Mouse (Mus musculus) cerebellum, adult 2 months (tissue): Measurements from ENCODE around the gene Mcrip2. TPM values are rescaled to one million over a fixed set of nuclear protein-coding genes. Genes with fewer than 3 reads are reported as not detected.
"Not testable (repeated sequence)": the region's sequence is repeated elsewhere in the genome, so short reads cannot be mapped to it uniquely, and the experiment has no call there.

Source experiments
- DNase-seq, 2 experiments: peaks; one replicate each; pipeline ENCODE4 v3.0.0; 2021
- H3K27ac ChIP-seq: fragments of 200-500 bp; 2 replicates; pipeline ENCODE4 v1.5.1; 2012; ENCODE audit warnings: low read length, control low read depth, inconsistent platforms; ENCODE audit not compliant: insufficient read depth
- H3K27me3 ChIP-seq: fragments of 200-500 bp; 2 replicates; pipeline ENCODE4 v1.6.1; 2012; ENCODE audit warnings: inconsistent platforms, mild to moderate bottlenecking, low read length, moderate library complexity; ENCODE audit not compliant: control insufficient read depth, insufficient read depth
- H3K4me1 ChIP-seq: fragments of 200-500 bp; 2 replicates; pipeline ENCODE4 v1.6.1; 2011; ENCODE audit warnings: low read length; ENCODE audit not compliant: control insufficient read depth, insufficient read depth
- H3K4me3 ChIP-seq: fragments of 200-500 bp; replicated peaks from 2 replicates; pipeline ENCODE3; 2011; ENCODE audit warnings: mild to moderate bottlenecking, low read depth, low read length, control low read depth; ENCODE audit not compliant: insufficient read depth
- CTCF ChIP-seq: fragments of 200-500 bp; IDR thresholded peaks from 2 replicates; pipeline ENCODE4 v1.5.1; 2011; ENCODE audit warnings: low read depth, mild to moderate bottlenecking, control low read depth, low read length, moderate library complexity, borderline replicate concordance; ENCODE audit not compliant: insufficient read depth
- POLR2A ChIP-seq: fragments of 200-500 bp; IDR thresholded peaks from 2 replicates; pipeline ENCODE4 v1.6.1; 2011; ENCODE audit warnings: low read length, control low read depth, borderline replicate concordance; ENCODE audit not compliant: insufficient read depth
- WGBS: fragments of 180-500 bp; shearing (Covaris S2); methylation state at CpG from one replicate; pipeline ENCODE4 v1.1.7; 2018; 5-methylcytosine and 5-hydroxymethylcytosine counted together
- polyA plus RNA-seq: library from polyadenylated mRNA; depleted of rRNA; stranded (reverse); fragments of >200 nt; gene quantifications from 2 replicates; pipeline ENCODE4 v1.2.3, GENCODE M21; 2012

Mcrip2 gene
- polyA plus RNA-seq, 1 experiment = 34.1 TPM

- DNase-seq = peak; percentile 87 to 97
- under 1% methylated on average over 25 of the region's 25 CpGs for WGBS
- H3K4me3 ChIP-seq = peak within 1 kb of the TSS; percentile 96
- peaks cover 13% of the 10 kb centered on the region for H3K4me1 ChIP-seq
- TF ChIP-seq CTCF (0 out of 2 replicates have a peak, but pooled peaks have one; percentile 7), POLR2A (no peak)
- peak within 1 kb of the TSS; percentile 74 for H3K27ac ChIP-seq
- no peaks in the 10 kb centered on the region for H3K27me3 ChIP-seq
Measured at GRCm38 (mm10) chr17:25874721-25875170, 6.2 kb upstream of the Mcrip2 start, which contains the start of gene Mettl26. Gene Mettl26, plus strand, starts transcription at chr17:25875074.

GRCm38 (mm10) chr17:25874148-25874720, 5.7 kb upstream of the Mcrip2 start:
- WGBS = 10% methylated on average over 14 of the region's 14 CpGs
- TF ChIP-seq CTCF (no peak), POLR2A (no peak)
- DNase-seq = no peak

GRCm38 (mm10) chr17:25873405-25874147, 5.0 kb upstream of the Mcrip2 start:
- Histone ChIP-seq H3K27ac (no peak overlapping the region), H3K27me3 (no peaks in the 10 kb centered on the region), H3K4me1 (peaks cover 16% of the 10 kb centered on the region), H3K4me3 (no peak overlapping the region)
- DNase-seq = no peak
- 84% methylated on average over 11 of the region's 11 CpGs for WGBS
- TF ChIP-seq CTCF (no peak), POLR2A (no peak)

More at GRCm38 (mm10) chr17:25874148-25874720, 5.7 kb upstream of the Mcrip2 start:
- Histone ChIP-seq H3K27me3 (no peaks in the 10 kb centered on the region), H3K4me3 (peak overlapping the region; percentile 96), H3K27ac (peak overlapping the region; percentile 67), H3K4me1 (peaks cover 12% of the 10 kb centered on the region)

GRCm38 (mm10) chr17:25872676-25873075, 4.1 kb upstream of the Mcrip2 start:
- DNase-seq = no peak

GRCm38 (mm10) chr17:25871566-25871965, 3.0 kb upstream of the Mcrip2 start:
- H3K4me1 ChIP-seq = peaks cover 15% of the 10 kb centered on the region
- H3K27me3 ChIP-seq, H3K27ac ChIP-seq, H3K4me3 ChIP-seq, DNase-seq: not testable (repeated sequence)

More at GRCm38 (mm10) chr17:25872676-25873075, 4.1 kb upstream of the Mcrip2 start:
- no peak for TF ChIP-seq CTCF
- no peak for TF ChIP-seq POLR2A
- Histone ChIP-seq H3K27me3 (no peaks in the 10 kb centered on the region), H3K4me3 (no peak overlapping the region), H3K4me1 (peaks cover 16% of the 10 kb centered on the region), H3K27ac (no peak overlapping the region)
- 85% methylated on average over 3 of the region's 3 CpGs for WGBS

GRCm38 (mm10) chr17:25869954-25870353, 1.4 kb upstream of the Mcrip2 start:
- 81% methylated on average over 2 of the region's 2 CpGs for WGBS
- no peak overlapping the region for H3K27ac ChIP-seq
- DNase-seq = no peak
- peaks cover 12% of the 10 kb centered on the region for H3K4me1 ChIP-seq
- TF ChIP-seq CTCF = no peak
- TF ChIP-seq POLR2A = no peak
- no peak overlapping the region for H3K4me3 ChIP-seq
- no peaks in the 10 kb centered on the region for H3K27me3 ChIP-seq

GRCm38 (mm10) chr17:25869498-25869897, 934 bp upstream of the Mcrip2 start:
- WGBS = 82% methylated on average over 8 of the region's 8 CpGs
- no peak overlapping the region for H3K4me3 ChIP-seq
- no peak for TF ChIP-seq CTCF
- TF ChIP-seq POLR2A = no peak

More at GRCm38 (mm10) chr17:25869498-25869897, 934 bp upstream of the Mcrip2 start:
- peaks cover 11% of the 10 kb centered on the region for H3K4me1 ChIP-seq
- no peaks in the 10 kb centered on the region for H3K27me3 ChIP-seq
- no peak for DNase-seq
- no peak overlapping the region for H3K27ac ChIP-seq
